Mouse (Mus musculus) midbrain, embryonic 16.5 days (tissue): ENCODE results near the gene Tkt. TPM values are rescaled to one million over a fixed set of nuclear protein-coding genes. Genes with fewer than 3 reads are reported as not detected.
A peak's percentile ranks its signal among the peaks of the same experiment; 100 is the strongest.

Source experiments
- ATAC-seq: fragments of 200-750 bp; cut with Nextera tagmentation; 2 replicates; pipeline ENCODE4 v1.8.0; 2017; ENCODE audit warnings: moderate TSS enrichment
- H3K27ac ChIP-seq: fragments of 300-500 bp; sonication (generic); 2 replicates; pipeline ENCODE4 v1.5.1; 2014; ENCODE audit warnings: mild to moderate bottlenecking, low read length, mixed read lengths
- H3K27me3 ChIP-seq: fragments of 300-500 bp; sonication (generic); 2 replicates; pipeline ENCODE4 v1.6.1; 2014; ENCODE audit warnings: low read depth, low read length, mixed read lengths; ENCODE audit not compliant: control insufficient read depth, insufficient read depth
- H3K36me3 ChIP-seq: fragments of 300-500 bp; sonication (generic); 2 replicates; pipeline ENCODE4 v1.6.1; 2014; ENCODE audit warnings: mild to moderate bottlenecking, low read length, moderate library complexity, mixed read lengths; ENCODE audit not compliant: control insufficient read depth, insufficient read depth
- H3K4me1 ChIP-seq: fragments of 300-500 bp; sonication (generic); 2 replicates; pipeline ENCODE4 v1.6.1; 2014; ENCODE audit warnings: mild to moderate bottlenecking, low read length, mixed read lengths; ENCODE audit not compliant: control insufficient read depth, insufficient read depth
- H3K4me2 ChIP-seq: fragments of 300-500 bp; sonication (generic); 2 replicates; pipeline ENCODE4 v1.6.1; 2014; ENCODE audit warnings: mild to moderate bottlenecking, low read length, mixed read lengths
- H3K4me3 ChIP-seq: fragments of 300-500 bp; sonication (generic); 2 replicates; pipeline ENCODE4 v1.5.1; 2014; ENCODE audit warnings: low read depth, mild to moderate bottlenecking, low read length, moderate library complexity, mixed read lengths
- H3K9ac ChIP-seq: fragments of 300-500 bp; sonication (generic); 2 replicates; pipeline ENCODE4 v1.6.1; 2014; ENCODE audit warnings: low read depth, low read length, mixed read lengths
- H3K9me3 ChIP-seq: fragments of 300-500 bp; sonication (generic); replicated peaks from 2 replicates; pipeline ENCODE4 v1.6.1; 2014; ENCODE audit warnings: mild to moderate bottlenecking, low read length, mixed read lengths; ENCODE audit not compliant: control insufficient read depth, poor library complexity, severe bottlenecking
- WGBS: fragments of 180-500 bp; shearing (Covaris S2); extraction: QIAGEN DNeasy Blood & Tissue Kit; methylation state at CpG from one replicate; pipeline ENCODE4 v1.1.7; 2014; 5-methylcytosine and 5-hydroxymethylcytosine counted together
- microRNA-seq: library from miRNA; unstranded; fragments of <30 nt; microRNA quantifications from one replicate; pipeline ENCODE4, GENCODE M21; 2017
- polyA plus RNA-seq: library from polyadenylated mRNA; unstranded; fragments of >200 nt; fragmentation: Nextera tagmentation; extraction: Ambion mirVana; gene quantifications from 2 replicates; pipeline ENCODE4 v1.2.1, GENCODE M21; 2015

The Tkt gene
- polyA plus RNA-seq, 1 experiment from 2014 or later, result 301 TPM

GRCm38 (mm10) chr14:30616751-30617150, 68.6 kb downstream of the Tkt start:
- H3K4me2 ChIP-seq, result no peak overlapping the region
- no peak for ATAC-seq
- H3K4me3 ChIP-seq, result no peak overlapping the region
- no peaks in the 10 kb centered on the region for H3K36me3 ChIP-seq
- no peak overlapping the region for H3K9ac ChIP-seq
- no peaks in the 10 kb centered on the region for H3K27me3 ChIP-seq
- no peaks in the 10 kb centered on the region for H3K9me3 ChIP-seq
- no peaks in the 10 kb centered on the region for H3K4me1 ChIP-seq
- H3K27ac ChIP-seq, result no peak overlapping the region
- WGBS, result 86% methylated on average over 2 of the region's 2 CpGs

GRCm38 (mm10) chr14:30618746-30619275, 70.7 kb downstream of the Tkt start:
- Histone ChIP-seq H3K4me3 (no peak overlapping the region), H3K27ac (no peak overlapping the region), H3K4me1 (no peaks in the 10 kb centered on the region), H3K9me3 (no peaks in the 10 kb centered on the region), H3K36me3 (no peaks in the 10 kb centered on the region), H3K9ac (no peak overlapping the region), H3K4me2 (no peak overlapping the region), H3K27me3 (no peaks in the 10 kb centered on the region)
- no peak for ATAC-seq
- WGBS, result 83% methylated on average over 2 of the region's 2 CpGs

GRCm38 (mm10) chr14:30619982-30620578, 71.9 kb downstream of the Tkt start:
- Histone ChIP-seq H3K4me2 (no peak overlapping the region), H3K27ac (no peak overlapping the region), H3K9me3 (no peaks in the 10 kb centered on the region), H3K27me3 (peaks cover 3% of the 10 kb centered on the region; the same call in 1 of the 2 replicates), H3K9ac (no peak overlapping the region), H3K36me3 (no peaks in the 10 kb centered on the region), H3K4me1 (peaks cover 2% of the 10 kb centered on the region; the same call in 1 of the 2 replicates), H3K4me3 (no peak overlapping the region)
- ATAC-seq, result no peak
- WGBS, result 81% methylated on average over 7 of the region's 7 CpGs

GRCm38 (mm10) chr14:30622130-30622529, 74.0 kb downstream of the Tkt start:
- H3K9me3 ChIP-seq, result no peaks in the 10 kb centered on the region
- no peak for ATAC-seq
- H3K27me3 ChIP-seq, result peaks cover 17% of the 10 kb centered on the region
- H3K27ac ChIP-seq, result no peak overlapping the region
- peaks cover 10% of the 10 kb centered on the region; the same call in 1 of the 2 replicates for H3K4me1 ChIP-seq
- 90% methylated on average over 7 of the region's 7 CpGs for WGBS
- H3K4me2 ChIP-seq, result no peak overlapping the region
- no peaks in the 10 kb centered on the region for H3K36me3 ChIP-seq
- H3K9ac ChIP-seq, result no peak overlapping the region
- no peak overlapping the region for H3K4me3 ChIP-seq

- 86% methylated on average over 8 of the region's 8 CpGs for WGBS
- no peaks in the 10 kb centered on the region for H3K9me3 ChIP-seq
- no peak for ATAC-seq
- peaks cover 10% of the 10 kb centered on the region; the same call in 1 of the 2 replicates for H3K4me1 ChIP-seq
- no peak overlapping the region for H3K9ac ChIP-seq
- H3K36me3 ChIP-seq, result no peaks in the 10 kb centered on the region
- H3K4me3 ChIP-seq, result no peak overlapping the region
- no peak overlapping the region for H3K27ac ChIP-seq
- no peak overlapping the region for H3K4me2 ChIP-seq
- peaks cover 17% of the 10 kb centered on the region for H3K27me3 ChIP-seq
Measured at GRCm38 (mm10) chr14:30622556-30622955, 74.4 kb downstream of the Tkt start.

Small RNA genes within 50 kb of the gene (microRNA-seq; reads per million reads assigned to microRNA genes)
- gene Mir3076, result 6.6 reads per million, percentile 27 among the genes with 10 or more reads in this experiment

Other genes with a start within 250 kb of the Tkt start
- gene Dcp1a, start 68.8 kb upstream of the Tkt start, polyA plus RNA-seq, result 18.3 TPM in 2 replicates
- gene Cacna1d, start 56.9 kb upstream of the Tkt start, polyA plus RNA-seq, result 10.5 and 12.4 TPM in 2 replicates
- gene Prkcd, start 77.9 kb downstream of the Tkt start, polyA plus RNA-seq, result 13.9 and 15.4 TPM in 2 replicates
- 8.3 and 9.4 TPM in 2 replicates for gene Rft1, start 106.0 kb downstream of the Tkt start, polyA plus RNA-seq
- 17.4 and 21.7 TPM in 2 replicates for gene Sfmbt1, start 166.5 kb downstream of the Tkt start, polyA plus RNA-seq